ENCODE assay signal across 1 mouse cellular context in genomic region chr4:149485053-149485824, GRCm38 (mm10).
A peak's percentile ranks its signal among the peaks of the same experiment; 100 is the strongest.
TF ChIP-seq lines count a peak whose summit lies in the region.

Gene Nmnat1 (minus strand): TSS chr4:149485202.
Gene Lzic (plus strand): TSS chr4:149485229.

TF ChIP-seq in MEL, 35 proteins besides CTCF, POLR2A, EP300 and RAD21 (continued from another document):
- peak; percentile 93 for TF ChIP-seq HCFC1 (IDR thresholded peaks at IDR 0.05; ENCODE audit: low read depth, low read length)
- TF ChIP-seq MAZ (IDR thresholded peaks at IDR 0.05; ENCODE audit: low read depth, low read length) = peak; percentile 92
- peak; percentile 88 for TF ChIP-seq MYC (IDR thresholded peaks at IDR 0.05; ENCODE audit: low read depth, low read length)
- TF ChIP-seq RCOR1 (IDR thresholded peaks at IDR 0.05; ENCODE audit: low read depth, low read length) = 0 out of 2 replicates have a peak, but pooled peaks have one; percentile 37
- TF ChIP-seq ZMIZ1 (IDR thresholded peaks at IDR 0.05; ENCODE audit: low read depth, low read length) = peak; percentile 77
- TF ChIP-seq TCF12 (IDR thresholded peaks at IDR 0.05; ENCODE audit: low read depth, low read length) = peak; percentile 76
- TF ChIP-seq MYB (IDR thresholded peaks at IDR 0.05; ENCODE audit: low read depth, low read length) = no peak
- TF ChIP-seq MXI1 (IDR thresholded peaks at IDR 0.05; ENCODE audit: low read depth, low read length) = peak; percentile 90
- 0 out of 2 replicates have a peak, but pooled peaks have one; percentile 50 for TF ChIP-seq ETS1 (IDR thresholded peaks at IDR 0.05; ENCODE audit: low read depth, low read length)
- no peak for TF ChIP-seq TAL1 (IDR thresholded peaks at IDR 0.05; ENCODE audit: low read length)
- TF ChIP-seq GATA1 (IDR thresholded peaks at IDR 0.05; ENCODE audit: low read depth, low read length) = no peak
- 0 out of 2 replicates have a peak, but pooled peaks have one; percentile 70 for TF ChIP-seq UBTF (IDR thresholded peaks at IDR 0.05; ENCODE audit: borderline replicate concordance, insufficient read depth, low read depth, low read length)
- TF ChIP-seq ZKSCAN1 (IDR thresholded peaks at IDR 0.05; ENCODE audit: low read depth, low read length) = no peak
- TF ChIP-seq USF1 (IDR thresholded peaks at IDR 0.05; ENCODE audit: low read depth, low read length) = 0 out of 2 replicates have a peak, but pooled peaks have one; percentile 31
TF ChIP-seq in MEL: peak in this region for 18.
